Mouse (Mus musculus): Measurements from ENCODE around the gene Rbm20.

DNA sequence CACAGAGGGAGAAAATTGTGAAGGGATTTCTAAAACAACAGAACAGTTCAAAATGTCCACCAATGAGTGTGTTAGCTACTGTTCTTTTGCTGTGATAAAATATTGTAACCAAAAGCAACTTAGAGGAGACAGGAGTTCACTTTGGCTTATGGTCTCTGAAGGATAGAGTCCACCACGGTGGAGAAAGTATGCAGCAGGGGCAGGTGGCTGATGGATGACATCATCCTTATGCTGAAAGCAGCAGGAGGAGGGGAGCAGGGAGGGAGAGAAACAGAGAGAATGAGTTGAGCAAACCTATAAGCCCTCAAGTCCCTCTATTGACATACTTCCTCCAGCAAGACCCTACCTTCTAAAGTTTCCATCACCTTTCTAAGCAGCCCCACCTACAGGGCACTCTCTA, 16.9 kb downstream of the Rbm20 start:
- TF ChIP-seq HCFC1 (IDR thresholded peaks at IDR 0.05; ENCODE audit: borderline replicate concordance, insufficient read depth, low read length) (no peak), ZC3H11A (IDR thresholded peaks at IDR 0.05; ENCODE audit: borderline replicate concordance, low read depth, low read length) (no peak), ZNF384 (IDR thresholded peaks at IDR 0.05; ENCODE audit: low read depth, low read length) (no peak)
